Mouse (Mus musculus) lung, postnatal 36 days (tissue): Measurements from ENCODE around the gene Susd4.
A peak's percentile ranks its signal among the peaks of the same experiment; 100 is the strongest.

Experiments used
- DNase-seq: peaks from one replicate; pipeline ENCODE4 v3.0.0; 2022; ENCODE audit warnings: mixed read lengths

The Susd4 gene

DNA sequence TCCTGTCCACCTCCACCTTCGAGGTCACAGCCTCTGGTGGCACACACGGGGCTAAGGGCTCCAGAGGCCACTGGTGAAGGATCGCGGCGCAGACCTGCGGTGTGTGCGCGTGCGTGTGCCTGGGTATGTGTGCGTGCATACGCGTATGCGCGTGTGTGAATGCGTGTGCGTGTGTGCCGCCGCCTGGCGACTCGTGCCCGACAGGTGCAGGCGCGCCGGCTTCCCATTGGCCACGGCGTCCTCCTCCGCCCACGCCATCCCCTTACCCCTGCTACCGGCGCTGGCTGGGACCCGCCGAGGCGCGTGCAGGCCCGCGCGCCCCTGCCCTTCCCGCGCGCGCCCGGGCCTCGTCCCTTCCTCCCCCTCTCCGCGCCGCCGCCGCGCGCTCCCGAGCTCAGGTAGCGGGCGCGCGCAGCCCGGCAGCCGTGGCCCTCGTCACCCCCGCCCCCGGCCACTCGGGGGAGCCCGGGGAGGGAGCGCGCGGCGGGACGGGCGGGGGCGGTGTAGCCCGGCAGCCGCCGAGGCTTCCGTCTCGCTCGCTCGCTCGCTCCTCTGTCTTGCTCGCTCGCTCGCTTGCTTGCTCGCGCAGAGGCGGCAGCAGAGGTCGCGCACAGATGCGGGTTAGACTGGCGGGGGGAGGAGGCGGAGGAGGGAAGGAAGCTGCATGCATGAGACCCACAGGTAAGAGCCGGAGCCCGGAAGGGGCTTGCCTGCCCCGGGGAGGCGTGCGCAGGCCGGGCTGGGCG lies at the start of gene Susd4:
Susd4 (plus strand) TSS at position 145 of the 746 bp plus-strand sequence.
- peak; percentile 55 for DNase-seq

DNA sequence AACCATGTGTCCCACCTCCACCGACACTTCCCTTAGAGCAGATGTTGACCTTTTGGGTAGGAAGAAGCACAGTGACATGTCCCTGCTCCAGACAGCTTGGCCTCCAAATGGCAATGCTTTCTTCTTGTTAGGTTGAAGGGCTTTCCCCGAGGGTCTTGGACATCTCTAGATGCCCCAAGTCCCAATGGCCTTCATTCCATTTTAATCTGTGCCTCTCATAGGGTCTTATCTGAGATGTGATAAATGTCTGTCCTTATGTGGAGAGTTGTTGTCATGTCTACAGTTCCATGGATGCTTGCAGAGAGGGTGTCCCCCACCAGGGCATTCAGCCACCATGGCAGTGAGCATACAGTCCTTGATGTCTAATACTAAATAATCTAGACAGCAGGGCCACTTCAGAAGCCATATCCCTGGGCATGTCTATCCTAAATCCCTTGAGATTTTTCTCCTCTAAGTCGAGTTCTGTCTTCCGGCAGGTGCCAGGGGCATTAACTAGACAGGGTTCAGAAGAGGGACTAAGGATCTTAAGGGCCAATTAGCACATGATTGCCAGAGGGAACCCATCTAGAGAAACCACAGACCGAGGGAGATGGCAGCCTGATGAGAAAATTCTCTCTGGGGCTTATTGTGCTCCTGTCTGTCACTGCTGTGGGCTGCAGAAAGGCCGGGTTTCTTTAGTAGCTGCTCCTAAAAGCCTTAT lies 49.3 kb upstream of the Susd4 start:
- no peak for DNase-seq

DNA sequence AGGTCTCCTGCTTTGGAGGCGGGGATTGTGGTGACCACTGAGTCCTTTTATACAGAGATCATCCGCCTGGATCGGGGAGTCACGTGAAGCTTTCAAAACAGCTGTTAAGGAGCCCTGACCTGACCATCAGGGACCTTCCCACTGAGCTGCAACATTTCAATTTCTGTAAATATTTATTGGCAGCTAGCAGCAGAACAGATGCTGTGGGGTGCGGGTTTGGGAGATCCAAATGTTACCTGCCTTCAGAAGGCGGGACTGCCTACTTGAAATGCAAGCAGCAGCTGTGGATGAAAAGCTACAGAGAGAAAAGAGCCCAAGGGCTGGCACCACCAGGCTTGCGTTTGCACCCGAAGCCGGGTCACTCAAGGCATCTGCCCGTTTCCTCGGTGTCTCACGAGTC lies 36.1 kb upstream of the Susd4 start:
- no peak for DNase-seq

DNA sequence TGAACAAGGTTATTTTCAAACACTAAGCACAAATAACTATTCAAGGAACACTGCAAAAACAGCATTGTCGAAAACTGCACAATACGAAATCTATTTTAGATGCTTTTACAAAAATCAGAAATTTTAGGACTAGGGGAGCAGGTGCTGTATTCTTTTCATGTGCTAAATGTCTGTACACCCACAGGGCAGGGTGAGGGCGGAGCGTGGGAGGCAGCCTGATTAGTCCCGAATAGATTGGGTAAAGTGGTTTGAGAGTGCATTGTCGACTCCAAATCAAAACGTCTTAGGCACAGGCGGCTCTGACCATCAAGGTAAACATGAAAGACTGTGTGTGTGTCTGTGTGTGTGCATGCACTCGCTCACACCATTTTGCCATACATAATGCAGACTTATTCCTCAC lies 34.7 kb upstream of the Susd4 start:
- no peak for DNase-seq

DNA sequence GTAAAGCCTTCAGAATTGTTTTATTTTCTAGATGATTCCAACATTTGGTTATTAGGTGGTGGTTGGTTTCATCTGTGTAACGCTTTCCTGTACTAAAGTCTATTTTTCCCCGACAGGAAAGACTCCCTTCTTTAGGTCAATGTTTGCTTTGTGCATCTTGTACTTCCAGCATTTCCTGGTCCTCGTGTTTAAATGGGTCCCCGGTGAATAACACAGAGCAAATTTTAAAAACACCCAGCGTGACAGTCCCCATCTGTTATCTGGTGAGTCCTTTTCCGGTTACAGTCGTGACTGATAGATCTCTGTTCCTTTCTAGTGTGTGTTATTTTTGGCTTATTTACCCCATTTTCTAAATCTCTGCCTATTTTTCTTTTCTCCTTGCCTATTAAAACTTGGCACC lies 31.0 kb upstream of the Susd4 start:
- DNase-seq, result no peak

DNA sequence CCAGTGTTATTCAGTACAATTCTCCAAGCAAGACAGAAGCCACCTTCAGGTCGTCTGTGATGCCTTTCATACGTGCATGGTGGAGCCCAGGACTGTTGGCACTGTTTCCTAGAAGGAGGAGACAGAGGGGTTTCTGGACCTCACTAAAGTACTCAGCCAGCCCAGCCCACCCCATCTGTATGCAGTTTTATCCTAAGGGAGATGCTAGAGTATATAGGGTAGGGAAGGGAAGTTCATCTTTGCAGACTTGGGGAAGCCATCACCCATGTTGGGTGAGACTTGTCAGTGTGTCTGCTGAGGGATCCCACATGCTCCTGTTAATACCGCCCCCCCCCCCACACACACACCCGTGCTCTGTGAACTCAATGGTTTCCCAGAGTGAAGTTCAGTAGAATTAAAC lies 27.8 kb upstream of the Susd4 start:
- no peak for DNase-seq

DNA sequence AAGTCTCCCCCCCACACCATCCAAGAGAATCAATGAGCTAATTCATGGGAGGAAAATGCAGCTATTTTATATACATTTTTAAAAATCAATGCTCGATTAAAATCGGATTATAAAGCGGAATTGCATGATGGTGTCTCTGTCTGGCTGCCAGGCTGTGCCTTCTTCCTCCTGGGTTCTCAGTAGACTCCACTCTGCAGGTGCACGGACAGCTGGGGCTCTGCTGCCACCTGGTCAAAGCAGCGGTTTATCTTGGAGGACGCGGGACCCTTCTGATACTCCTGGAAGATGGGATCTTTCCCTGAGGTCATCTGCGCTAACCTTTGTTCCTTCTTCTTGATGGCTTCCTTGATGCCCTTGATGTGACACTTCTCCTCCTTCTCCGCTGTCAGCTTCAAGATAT lies 16.6 kb upstream of the Susd4 start:
- DNase-seq, result no peak

DNA sequence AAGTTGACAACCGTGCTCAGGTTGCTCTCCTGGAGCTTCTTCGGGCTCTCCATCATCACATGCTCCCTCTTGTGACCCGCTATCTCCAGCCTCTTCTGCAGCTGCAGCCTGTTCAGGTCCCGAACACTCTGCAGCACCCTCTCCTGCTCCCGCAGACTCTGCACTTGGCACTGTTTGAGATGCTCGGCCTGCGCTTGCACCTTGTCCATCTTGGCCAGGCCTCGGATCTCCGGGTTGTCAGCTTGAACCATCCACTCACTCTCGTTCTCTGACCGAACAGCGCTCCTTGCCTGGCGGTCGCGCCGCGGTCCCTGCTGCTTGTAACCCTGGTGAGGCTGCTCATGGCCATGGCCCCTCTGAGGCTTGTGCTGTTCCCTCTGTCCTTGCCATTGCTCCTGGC lies 15.8 kb upstream of the Susd4 start:
- no peak for DNase-seq

DNA sequence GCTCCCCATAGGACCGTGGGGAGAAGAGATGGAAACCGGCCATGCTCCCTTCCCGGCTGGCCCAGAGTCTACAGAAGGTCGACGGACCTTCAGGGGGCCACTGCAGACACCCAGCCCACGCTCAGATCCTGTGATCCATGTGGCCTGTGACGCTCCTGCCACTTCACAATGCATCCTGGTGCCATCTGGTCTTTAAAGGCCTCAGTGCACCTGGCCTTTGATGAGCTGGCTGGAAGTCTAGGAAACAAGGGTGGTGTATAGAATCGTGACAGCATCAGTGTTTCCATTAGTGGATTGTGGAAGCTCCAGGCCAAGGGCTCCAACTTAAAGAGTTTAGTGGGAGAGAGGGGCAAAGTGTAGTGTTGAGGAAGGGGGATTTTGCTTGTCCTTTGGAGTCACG lies 14.6 kb upstream of the Susd4 start, which contains the start of gene Ccdc185:
Ccdc185 (minus strand) TSS at position 101 of the 400 bp plus-strand sequence.
- no peak for DNase-seq

DNA sequence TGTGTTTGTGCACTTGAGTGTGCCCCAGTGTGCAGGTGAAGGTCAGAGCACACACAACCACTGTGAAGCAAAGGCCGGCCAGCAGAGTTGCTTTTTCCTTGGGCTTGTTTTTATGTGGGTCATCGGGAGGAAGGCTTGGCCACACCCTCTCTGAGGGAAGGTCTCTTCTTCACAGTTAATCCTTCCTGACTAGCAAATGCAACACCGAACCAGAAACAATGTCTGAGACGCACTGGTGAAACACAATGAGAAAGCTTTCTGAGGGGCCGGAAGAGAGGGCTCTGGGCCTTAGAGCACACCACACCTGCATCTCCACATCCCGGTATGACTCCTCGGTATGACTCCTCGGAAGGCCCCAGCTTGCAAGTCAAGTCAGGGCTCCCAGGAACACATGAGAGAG lies 12.4 kb upstream of the Susd4 start:
- DNase-seq, result no peak

DNA sequence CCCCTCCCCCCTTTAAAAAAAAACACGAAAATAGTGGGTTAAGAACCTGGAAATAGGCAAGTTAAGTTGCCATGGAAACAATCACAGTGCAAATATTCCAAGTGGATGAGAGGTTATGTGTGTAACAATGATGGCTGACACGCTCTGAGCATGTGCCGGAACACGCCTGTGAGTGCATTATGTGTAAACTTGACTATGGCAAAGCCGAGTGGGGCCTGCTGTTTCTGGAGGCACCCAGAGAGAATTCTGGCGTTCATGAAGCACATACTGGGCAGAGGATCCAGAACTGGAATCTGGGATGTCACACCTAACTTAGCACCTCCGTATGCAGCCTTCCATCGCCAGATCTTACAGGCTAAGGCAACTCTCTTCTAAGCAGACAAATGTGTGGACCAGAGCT lies 10.0 kb upstream of the Susd4 start:
- DNase-seq, result no peak

DNA sequence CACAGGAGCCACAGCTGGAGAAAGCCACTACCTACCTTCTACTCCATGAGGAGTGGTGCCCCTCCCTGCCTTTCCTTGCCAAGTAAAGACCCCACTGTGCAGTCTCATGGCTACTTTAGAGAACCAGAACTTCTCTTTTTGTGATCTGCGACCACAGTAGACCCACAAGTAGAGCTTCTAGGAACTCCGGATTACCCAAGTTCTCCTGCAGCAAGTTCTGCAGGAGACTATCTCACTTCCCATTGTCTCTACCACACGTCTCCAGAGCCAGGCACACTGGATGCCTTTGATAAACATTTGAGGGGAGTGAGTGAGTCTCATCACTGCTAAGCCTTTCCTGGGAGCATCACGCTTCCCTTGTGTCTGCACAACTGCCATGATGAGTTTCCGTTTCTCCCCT lies 8.8 kb upstream of the Susd4 start:
- DNase-seq, result no peak

DNA sequence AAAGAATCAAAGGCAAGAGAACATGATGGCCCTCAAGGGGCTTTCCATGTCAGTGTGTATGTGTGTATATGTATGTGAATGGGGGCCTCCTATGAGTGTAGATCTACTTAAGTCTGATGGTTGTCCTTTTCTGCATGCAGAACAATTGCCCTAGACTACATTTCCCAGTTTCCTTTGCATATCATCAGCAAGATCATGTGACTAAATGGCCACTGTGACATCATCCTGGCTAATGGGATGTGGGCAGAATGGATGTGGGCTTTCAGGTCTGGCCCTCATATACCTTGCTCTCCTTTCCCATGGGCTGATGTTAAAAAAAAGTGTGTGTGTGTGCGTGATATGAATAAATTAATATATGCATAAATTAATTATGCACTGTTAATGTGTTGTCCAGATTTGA lies 4.9 kb upstream of the Susd4 start:
- no peak for DNase-seq

DNA sequence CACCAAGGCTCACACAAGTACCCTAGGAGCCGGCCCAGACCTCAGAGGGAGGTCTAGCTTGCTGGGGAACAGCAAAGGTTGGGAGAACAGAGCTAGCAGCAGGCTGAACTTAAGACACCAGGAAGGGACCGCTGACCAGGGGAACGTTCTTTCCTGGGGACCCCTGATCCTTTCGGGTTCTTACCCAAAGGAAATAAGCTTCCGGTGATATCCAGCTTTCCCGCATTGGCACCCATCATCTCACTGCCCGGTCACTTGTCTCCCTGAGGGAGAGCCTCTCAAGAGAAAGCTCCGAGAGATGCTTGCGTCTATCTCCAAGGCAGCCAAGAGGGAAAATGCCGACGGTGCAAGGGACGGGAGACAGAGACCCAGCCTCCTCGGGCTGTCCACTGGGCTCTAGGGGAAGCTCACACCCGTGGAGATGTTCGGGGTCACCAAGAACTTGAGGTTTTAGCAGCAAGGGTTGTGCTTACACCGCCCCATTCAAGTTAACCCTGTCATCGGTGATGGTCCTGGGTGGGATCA lies 407 bp upstream of the Susd4 start:
- no peak for DNase-seq

DNA sequence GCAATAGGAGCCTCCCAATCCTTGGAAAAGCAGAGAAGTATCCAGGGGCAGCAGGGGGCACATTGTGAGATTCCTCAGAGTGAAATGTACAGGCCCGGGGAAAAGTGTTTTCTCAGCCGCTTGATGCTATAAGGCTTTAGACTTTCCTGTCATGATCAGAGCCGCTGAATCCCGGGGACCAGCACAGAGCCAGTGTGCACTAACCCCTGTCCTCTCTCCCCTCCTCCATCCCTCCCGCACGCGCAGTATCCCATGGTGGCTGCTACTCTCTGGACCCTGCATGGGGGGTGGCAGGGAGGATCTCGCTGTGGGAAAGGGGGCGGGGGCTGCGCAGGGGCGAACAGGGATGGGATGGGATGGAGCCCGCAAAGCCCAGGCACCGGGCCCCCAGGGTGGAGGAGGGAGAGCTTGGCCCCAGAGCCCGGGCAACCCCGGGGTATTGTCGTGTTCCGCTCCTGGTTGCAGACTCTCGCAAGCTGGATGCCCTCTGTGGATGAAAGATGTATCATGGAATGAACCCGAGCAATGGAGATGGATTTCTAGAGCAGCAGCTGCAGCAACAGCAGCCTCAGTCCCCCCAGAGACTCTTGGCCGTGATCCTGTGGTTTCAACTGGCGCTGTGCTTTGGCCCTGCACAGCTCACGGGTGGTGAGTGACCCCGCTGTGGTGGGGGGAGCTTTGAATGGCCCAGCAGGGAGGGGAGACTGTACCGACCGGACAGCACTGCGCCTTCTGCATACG lies 1.1 kb downstream of the Susd4 start:
- DNase-seq, result no peak

DNA sequence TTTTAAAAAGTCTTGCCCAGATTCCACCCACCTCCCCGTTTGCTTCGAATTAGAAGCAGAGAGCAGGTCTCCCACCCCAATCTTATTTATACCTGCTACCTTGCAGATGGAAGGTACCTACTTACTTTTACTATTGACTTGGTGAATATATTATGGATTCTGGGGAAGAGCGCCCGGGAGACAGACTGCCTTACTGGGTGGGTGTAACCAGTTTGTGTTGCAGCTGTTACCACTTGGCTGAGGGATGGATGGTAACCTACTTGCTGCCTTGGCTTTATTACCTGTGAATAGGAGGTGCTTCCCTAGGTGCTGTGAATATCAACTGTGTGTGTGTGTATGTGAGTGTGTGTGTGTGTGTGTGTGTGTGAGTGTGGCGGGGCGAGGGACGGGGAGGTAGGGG lies 11.9 kb downstream of the Susd4 start:
- DNase-seq, result no peak

DNA sequence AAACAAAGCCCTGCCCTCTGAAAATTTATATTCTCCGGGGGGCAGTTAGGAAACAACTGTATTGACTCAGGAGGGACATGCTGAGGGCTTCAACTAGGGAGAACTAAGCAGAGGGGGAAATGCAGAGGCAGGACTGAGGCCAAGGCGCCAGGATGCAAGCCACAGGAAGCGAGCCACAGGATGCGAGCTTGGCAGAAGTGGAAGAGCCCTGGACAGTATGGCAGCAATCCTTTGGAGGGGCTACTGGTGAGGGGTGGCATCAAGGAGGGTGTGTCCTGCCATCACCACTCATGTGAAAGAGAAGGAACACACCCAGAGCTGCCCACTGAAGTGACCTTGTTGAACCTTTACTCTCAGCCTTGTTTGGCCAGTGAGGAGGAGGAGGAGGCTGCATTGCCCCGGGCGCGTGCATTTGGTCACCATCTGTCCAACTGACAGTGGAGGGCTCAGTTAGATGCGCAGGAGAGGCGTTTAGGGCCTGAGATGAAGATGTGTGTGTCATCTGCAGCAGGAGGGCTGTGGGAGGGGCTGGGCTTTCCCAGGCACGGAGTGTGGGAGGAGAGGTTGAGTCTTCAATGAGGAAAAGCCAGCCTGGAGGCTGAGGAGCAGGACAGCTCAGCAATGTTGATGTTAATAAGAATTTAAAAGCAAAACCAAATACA lies 13.2 kb downstream of the Susd4 start:
- no peak for DNase-seq

DNA sequence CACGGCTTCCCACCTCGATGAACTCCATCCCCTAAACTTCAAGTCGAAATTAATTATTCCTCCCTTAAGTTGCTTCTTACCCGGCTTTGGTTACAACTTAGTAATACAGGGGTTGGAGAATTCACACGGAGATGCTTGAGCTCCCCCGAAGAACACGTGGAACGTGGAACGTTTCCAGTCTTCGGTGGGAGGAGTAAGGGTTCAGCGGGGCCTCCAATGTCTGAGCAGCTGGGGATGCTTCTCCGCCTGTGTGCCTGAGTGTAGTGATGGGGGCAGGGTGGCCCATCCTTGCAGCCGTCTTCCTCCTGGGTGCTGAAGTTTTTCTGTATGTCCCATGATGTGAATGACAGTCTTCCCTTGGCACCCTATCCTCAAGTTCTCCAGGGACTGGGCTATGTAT lies 14.6 kb downstream of the Susd4 start:
- DNase-seq, result no peak

DNA sequence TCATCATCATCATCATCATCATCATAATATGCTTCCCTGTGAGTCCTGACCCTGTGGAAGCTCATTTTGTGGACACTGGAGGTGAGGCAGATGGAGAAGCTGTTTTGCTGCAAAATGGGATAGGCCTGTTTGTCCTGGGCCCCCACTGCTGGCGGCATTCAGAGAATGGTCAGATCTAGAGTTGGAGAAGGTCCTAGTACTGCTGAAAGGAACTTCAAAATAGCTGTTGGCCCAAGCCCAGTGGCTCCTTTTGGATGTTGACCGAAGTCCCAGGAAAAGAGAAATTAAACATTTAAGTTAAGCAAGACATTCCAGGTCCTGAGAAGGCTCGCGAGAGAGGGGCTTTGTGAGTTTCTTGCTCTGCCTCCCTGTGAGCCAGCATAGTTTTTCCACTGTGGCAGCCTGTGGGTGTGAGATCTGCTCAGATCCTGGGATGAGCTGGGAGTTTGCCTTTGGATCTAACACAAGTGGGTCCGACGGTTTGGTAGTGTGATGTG lies 15.4 kb downstream of the Susd4 start:
- DNase-seq, result no peak

DNA sequence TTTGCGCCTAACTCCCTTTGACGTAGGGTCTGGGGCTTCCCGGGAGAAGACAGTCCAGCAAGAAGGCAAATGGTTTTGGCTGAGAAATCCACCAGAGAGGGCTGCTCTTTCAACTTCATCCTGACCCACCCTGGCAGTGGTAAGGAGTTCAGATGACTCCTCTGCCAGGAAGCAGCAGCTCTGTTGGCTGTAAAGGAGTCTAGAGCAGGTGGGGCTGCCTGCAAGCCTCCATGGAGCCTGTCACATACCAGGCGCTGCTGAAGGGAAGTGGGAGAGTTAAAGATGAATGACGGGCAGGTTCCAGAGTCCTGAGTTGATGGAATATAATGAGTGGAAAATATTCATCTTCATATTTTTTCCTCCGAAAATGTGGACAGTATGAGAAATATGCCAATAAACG lies 20.1 kb downstream of the Susd4 start:
- no peak for DNase-seq

DNA sequence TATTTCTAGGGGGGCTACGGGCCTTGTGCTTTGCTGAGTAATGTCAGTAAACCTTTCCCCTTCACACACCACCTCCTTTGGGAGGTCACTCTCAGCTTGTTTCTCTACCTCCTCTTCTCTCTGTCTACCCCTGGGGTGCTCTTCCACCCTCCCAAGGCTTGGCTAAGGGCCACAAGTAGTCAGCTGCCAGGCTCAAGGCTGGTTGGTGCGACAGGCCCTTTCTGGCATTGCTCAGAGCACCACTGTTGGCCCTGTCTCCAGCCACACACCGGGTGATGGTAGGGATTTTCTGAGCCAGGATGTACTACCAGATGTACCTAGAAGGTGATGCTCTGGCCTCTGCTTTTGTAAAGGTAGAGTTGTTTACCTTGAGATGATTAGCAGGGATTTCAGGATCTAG lies 21.1 kb downstream of the Susd4 start:
- DNase-seq, result no peak

DNA sequence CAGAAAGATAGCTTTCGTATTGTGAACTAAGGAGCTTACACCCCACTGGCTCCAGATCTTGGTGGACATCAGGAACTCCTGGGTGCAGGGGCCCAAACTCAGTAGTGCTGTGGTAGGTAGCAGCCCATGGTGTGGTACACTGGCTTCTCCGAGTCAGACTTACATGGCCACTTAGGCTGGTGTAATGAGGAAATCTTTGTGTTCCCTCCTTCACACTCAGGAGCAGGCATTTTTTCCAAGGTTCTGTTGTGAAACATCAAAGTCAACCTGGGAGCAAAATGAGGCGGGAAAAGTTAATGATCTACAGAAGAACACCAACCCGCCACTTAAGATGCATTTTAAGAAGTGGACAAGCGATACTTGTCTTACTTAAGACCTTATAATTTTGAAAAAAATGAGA lies 21.8 kb downstream of the Susd4 start:
- DNase-seq, result peak; percentile 10

DNA sequence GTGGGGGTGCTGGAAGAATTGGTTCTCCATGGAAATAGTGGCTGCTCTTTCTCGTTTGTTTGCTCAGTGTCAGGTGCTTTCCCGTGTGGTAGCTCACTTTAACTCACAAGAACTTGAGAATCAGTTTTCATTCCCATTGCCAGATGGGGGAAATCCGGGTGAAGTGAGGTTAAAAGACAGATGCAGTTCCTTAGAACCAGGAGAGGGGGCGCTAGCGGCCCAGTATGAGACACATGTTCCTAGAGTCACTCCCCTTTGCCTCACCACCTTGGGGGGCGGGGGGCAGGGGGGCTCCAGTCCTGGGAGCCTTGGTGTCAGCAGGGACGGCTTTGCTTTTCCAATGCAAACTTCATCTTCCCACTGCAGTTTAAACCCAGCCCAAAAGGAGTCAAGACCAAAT lies 23.4 kb downstream of the Susd4 start:
- no peak for DNase-seq
